Mouse (Mus musculus): ENCODE measurements at regions not wholly inside any gene's neighbourhood (a gene's known extent, or its start where the extent isn't known, plus 50 kb on each side); places are given as distances from the start of the nearest gene placed in this dataset.
A peak's percentile ranks its signal among the peaks of the same experiment; 100 is the strongest.

GRCm38 (mm10) chr5:119149389-119150185 is 520.9 kb upstream of the Tbx3 start:
- no peak for DNase-seq

- no peak for DNase-seq
Observed at GRCm38 (mm10) chr5:119153086-119153485, 517.4 kb upstream of the Tbx3 start.

GRCm38 (mm10) chr5:119156638-119157037 is 513.8 kb upstream of the Tbx3 start:
- no peak for DNase-seq

GRCm38 (mm10) chr5:119158171-119158570 is 512.3 kb upstream of the Tbx3 start:
- DNase-seq: no peak

- DNase-seq: no peak
Observed at GRCm38 (mm10) chr5:119162132-119162675, 508.3 kb upstream of the Tbx3 start.

- peak; percentile 88 for DNase-seq
Observed at GRCm38 (mm10) chr5:119167718-119168117, 502.8 kb upstream of the Tbx3 start.

- DNase-seq: no peak
Observed at GRCm38 (mm10) chr5:119169274-119169673, 501.2 kb upstream of the Tbx3 start.

GRCm38 (mm10) chr5:119171626-119172025 is 498.8 kb upstream of the Tbx3 start:
- DNase-seq: no peak

- no peak for DNase-seq
Observed at GRCm38 (mm10) chr5:119178805-119179204, 491.7 kb upstream of the Tbx3 start.

GRCm38 (mm10) chr5:119183545-119184047 is 486.9 kb upstream of the Tbx3 start:
- DNase-seq: no peak

GRCm38 (mm10) chr5:119186611-119187010 is 483.9 kb upstream of the Tbx3 start:
- DNase-seq: no peak

GRCm38 (mm10) chr5:119188476-119188875 is 482.0 kb upstream of the Tbx3 start:
- DNase-seq: no peak

GRCm38 (mm10) chr5:119193699-119194681 is 476.5 kb upstream of the Tbx3 start:
- DNase-seq: peak; percentile 68

- no peak for DNase-seq
Observed at GRCm38 (mm10) chr5:119199906-119200305, 470.6 kb upstream of the Tbx3 start.

- no peak for DNase-seq
Observed at GRCm38 (mm10) chr5:119201251-119201650, 469.2 kb upstream of the Tbx3 start.

- no peak for DNase-seq
Observed at GRCm38 (mm10) chr5:119204736-119205135, 465.7 kb upstream of the Tbx3 start.

GRCm38 (mm10) chr5:119208077-119208476 is 462.4 kb upstream of the Tbx3 start:
- DNase-seq: no peak

- no peak for DNase-seq
Observed at GRCm38 (mm10) chr5:119213196-119213595, 457.3 kb upstream of the Tbx3 start.

GRCm38 (mm10) chr5:119213692-119214357 is 456.6 kb upstream of the Tbx3 start:
- no peak for DNase-seq

- DNase-seq: peak; percentile 19
Observed at GRCm38 (mm10) chr5:119214937-119215336, 455.5 kb upstream of the Tbx3 start.

- no peak for DNase-seq
Observed at GRCm38 (mm10) chr5:119215364-119215763, 455.1 kb upstream of the Tbx3 start.

- no peak for DNase-seq
Observed at GRCm38 (mm10) chr5:119216146-119216545, 454.3 kb upstream of the Tbx3 start.
